Mouse (Mus musculus) gastrocnemius, postnatal 14 days (tissue): ENCODE results near the gene Inka1. TPM values are rescaled to one million over a fixed set of nuclear protein-coding genes. Genes with fewer than 3 reads are reported as not detected.

Experiments
- DNase-seq: peaks from one replicate; pipeline ENCODE4 v3.0.0; 2021; ENCODE audit warnings: mixed read lengths
- intact Hi-C: fragments of 180-260 bp; cut with DNase I; formaldehyde crosslinking; loops from one replicate; pipeline ENCODE4 v1.15.1; 2025; ENCODE audit warnings: low total_unique reads
- total RNA-seq, 2 experiments: library from RNA; stranded (reverse); gene quantifications; 2 replicates each; pipeline ENCODE4 v1.2.3; 2021

The Inka1 gene
- total RNA-seq, 2 experiments from 2014 or later, result 6.0 to 7.6 TPM

DNA sequence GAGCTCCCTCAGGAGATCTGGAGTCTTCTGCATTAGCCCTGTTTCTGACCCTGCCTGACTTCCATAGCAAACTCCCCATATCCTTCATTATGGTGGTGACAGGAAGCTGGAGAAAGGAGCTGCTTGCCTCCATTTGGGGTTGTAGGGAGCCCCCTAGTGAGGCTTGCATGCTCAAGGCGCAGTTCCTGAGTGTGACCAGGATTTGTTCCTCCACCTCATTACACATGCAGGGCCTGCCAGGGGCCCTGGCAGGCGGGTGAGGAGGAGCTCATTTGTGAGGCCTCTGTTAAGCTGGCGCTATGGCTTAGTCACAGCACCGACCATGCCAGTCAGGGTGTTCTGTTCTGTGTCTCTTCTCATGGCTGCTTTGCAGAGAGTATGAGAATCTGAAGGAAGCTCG lies 23.8 kb downstream of the Inka1 start:
- no peak for DNase-seq
- intact Hi-C loops, result no loop called here

DNA sequence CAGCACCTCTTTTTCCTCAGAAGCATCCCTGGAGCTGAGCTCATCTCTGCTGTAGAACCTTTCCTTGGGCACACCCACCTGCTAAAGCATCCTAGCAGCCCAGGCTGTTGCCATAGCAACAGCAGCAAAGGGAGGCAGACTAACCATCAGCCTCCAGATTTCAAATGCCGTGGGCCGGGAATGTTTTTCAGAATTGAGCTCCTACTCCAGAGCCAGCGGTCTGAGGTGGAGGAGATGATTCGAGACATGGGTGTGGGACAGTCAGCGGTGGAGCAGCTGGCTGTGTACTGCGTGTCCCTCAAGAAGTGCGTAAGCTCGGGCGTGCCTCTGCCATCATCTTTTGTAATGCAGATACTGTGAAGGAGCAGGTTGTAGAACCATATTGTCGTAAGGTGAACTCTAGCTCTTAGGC lies 24.3 kb downstream of the Inka1 start:
- intact Hi-C loops, result no loop called here
- DNase-seq, result no peak

DNA sequence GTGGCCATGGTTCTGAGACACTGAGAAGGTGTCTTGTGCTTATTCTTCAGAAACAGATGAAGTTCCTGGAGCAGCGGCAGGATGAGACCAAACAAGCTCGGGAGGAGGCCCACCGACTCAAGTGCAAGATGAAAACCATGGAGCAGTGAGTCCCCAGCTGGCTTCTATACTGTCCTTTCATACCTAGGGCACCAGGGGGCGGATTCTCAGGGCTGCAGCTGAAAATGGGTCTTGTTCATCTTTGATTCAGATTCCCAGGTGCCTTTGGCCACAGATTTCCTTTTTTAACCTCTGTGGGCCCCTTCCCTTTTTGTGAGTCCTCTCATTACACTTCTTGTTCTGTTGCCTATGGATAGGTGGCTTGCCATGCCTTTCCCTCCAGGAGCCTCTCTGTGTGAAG lies 24.8 kb downstream of the Inka1 start:
- intact Hi-C loops, result no loop called here
- DNase-seq, result no peak

DNA sequence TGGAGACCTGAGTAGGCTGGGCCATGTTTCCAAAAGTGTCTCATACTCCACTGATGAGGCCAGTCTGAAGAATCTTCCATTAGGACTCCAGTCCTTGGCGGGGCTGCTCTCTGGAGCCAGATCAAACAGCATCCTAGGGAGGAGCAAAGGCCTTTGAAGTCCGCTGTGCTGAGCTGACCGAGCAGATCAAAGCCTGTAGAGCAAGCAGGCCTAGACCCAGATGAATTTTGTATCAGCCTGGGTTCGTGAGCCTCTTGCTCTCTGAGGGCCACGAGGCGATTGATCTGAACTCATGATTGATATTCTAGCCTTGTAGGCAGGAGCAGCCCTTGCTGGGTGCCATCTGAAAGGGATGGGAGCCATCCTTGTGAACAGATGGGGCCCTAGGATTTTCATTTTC lies 25.8 kb downstream of the Inka1 start:
- no peak for DNase-seq
- intact Hi-C loops, result no loop called here

DNA sequence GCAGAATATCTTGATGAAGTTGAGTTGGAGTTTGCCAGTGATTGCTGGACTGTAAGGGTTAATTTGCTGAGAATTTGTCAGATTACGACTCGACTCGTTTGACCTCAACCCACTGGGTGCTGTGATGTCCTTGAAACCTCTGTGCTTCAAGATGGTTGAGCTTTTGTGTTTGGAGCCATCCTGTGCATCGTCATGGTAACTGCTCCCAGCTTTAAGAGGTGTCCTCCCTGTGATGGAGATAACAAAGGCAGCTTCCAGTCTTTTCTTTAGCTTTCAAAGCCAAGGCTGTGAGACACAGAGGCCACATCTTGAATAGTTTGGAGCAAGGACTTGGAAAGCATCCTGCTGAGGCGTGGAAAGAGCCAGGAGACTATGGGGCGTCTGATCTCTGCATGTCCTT lies 28.5 kb downstream of the Inka1 start:
- no peak for DNase-seq
- intact Hi-C loops, result no loop called here

DNA sequence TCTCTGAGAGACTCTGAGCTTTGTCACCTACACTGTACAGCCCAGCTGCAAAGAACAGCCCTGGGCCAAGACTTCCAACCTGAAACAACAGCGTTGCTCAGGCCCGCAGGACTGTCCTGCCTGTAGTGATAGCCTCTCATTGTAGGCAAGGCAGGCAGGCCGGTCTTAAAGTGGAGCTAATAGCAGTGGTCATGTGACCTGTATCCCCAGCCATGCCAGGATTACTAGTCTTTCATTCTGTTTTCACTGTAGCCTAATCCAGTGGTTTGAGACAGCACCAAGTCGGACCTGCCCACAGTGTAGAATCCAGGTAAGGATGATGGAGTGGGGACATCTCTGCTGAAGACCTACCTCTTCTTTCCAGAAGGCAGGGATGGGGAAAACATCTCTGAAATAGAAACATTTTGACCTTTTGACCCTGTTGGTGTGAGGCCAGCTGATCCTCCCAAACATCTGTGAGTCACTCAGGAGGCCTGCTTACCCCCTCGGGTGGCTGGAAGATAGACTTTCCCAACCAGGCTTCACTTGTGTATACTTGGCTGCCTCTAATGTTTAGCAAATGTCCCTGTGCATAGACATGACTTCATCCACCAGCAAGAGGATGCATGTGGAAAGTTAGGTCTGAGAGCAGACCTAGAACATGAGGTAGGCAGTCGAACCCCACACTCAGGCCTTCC lies 29.9 kb downstream of the Inka1 start:
- no peak for DNase-seq
- intact Hi-C loops, result no loop called here

DNA sequence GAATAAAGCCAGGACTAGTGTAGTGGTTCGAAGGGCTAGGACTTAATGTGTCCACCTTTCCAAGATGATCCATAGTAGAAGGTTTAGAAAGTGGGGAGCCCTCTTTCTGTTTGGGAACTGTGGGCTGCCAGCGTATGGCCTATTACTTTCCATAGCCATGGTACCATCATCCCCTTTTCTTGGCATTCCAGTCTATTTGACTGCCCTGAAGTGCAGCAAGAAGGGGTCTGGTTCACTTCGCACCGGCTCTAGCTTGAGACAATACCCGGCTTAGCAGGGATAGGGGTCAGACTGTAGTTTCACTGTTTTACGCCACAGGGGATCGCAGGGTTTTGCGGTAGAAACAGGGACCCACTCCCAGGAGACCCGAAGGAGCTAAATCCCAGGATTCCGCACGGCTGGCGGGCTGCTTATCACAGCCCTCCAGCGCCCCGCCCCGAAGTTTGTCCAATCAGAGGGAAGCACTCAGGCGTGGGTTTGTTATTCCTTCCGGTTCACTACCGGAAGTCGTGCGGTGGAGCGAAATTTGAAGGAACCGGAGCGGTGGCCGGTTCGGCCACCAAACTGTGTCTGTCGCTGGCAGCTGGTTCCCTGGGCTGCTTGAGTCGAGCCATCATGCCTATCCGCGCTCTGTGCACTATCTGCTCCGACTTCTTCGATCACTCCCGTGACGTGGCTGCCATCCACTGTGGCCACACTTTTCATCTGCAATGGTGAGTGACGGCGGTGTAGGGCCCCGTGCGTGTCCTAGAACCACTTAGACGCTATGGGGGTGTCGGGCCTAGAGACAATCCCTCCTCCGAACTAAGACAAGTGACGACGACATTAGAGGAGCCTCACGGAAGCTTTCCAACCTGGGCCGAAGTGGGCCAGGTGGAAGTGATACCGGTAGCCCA lies 35.0 kb downstream of the Inka1 start:
- intact Hi-C loops, result loop anchor here (5.0 kb wide), 2 partner anchors 33 to 48 kb away; no protein-coding TSS in a partner anchor
- DNase-seq, result peak; percentile 93

DNA sequence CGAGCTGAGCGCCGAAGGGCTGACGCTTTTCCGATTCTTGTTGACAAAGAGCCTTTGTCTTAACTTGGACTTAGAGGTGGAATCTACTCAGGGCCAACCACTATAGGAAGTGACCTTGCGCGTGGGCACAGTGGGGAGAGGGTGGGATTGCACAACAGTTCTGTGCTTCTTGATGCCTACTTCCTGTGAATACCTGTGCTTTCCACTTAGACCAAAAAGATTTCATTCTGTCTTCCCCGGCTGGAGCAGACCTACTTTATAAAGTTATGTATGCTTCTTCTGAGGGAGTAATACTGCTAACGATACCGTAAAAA lies 35.8 kb downstream of the Inka1 start, which contains the start of gene Traip:
TSS of gene Traip (plus strand) at position 215 of the 314 bp plus-strand sequence.
- intact Hi-C loops, result loop anchor here (5.0 kb wide), 2 partner anchors 33 to 48 kb away; no protein-coding TSS in a partner anchor

DNA sequence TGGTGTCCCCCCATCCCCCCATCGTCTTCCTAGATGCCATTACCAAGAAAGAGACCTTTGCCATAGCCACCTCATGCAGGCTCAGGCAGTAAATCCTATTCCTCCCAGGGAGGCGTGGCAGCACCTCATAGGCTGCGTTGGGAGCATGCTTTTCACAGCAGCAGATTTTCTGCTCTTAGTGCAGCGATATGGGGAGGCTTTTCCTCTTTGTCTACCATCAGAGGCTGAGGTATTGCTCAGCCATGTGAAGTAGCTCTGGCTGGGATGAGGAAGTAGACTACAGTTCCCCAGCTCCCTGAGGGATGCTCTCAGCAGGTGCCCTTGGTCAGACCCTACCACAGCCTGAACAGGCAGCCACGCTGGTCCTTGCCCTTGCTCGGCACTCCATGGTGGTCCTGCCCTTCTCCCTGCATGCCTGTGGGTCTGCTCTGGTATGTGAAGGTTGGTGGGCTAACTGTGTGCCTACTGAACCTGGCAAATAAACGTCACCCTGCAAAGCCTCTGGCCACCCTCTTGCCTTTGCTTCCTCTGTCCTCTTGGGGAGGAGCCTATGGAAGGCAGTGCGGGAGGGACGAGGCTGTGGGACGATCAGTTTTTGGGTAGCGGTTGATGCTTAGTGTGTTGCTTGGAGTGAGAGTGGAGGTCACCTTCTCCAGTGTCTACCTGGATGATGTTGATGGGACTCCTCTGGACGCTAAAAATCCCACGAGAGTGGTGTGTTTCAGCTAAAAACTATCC lies 36.3 kb downstream of the Inka1 start:
- no peak for DNase-seq
- intact Hi-C loops, result no loop called here

More for the DNA sequence above, 35.8 kb downstream of the Inka1 start, which contains the start of gene Traip:
- no peak for DNase-seq

DNA sequence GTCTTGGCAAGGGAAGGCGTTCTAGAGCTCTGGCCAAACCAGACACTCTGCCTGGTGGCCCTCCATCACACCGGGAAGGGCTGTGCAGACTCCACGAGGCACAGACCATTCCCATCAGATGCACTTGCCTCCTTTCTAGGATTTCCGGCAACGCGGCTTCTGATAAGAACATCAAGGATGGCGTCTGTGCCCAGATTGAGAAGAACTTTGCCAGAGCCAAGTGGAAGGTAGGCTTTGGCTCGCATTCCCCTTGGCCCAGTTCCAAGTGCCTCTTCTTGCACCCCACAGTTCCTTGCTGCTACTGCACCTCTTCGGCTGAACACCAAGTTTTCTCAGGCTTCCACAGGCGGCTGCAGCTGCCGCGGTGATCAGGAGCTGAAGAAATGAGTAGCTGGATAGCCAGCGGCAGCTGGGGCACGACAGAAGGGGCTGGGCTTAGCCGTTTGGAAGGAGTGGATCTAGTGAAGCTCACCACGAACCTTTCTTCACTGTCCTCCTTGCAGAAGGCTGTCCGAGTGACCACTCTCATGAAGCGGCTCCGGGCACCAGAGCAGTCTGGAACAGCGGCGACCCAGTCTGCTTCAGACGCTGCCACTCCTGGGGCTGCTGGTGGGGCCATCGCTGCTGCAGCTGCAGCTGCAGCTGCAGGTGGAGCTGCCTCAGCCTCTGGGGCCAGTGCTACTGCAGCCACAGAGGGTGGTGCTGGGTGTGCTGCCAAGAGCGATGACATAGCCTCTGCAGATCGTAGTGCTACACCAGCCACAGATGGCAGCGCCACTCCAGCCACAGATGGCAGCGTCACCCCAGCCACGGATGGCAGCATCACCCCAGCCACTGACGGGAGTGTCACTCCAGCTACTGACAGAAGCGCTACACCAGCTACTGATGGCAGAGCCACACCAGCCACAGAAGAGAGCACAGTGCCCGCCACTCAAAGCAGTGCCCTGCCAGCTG lies 38.2 kb downstream of the Inka1 start:
- peak; percentile 56 for DNase-seq
- intact Hi-C loops, result no loop called here

DNA sequence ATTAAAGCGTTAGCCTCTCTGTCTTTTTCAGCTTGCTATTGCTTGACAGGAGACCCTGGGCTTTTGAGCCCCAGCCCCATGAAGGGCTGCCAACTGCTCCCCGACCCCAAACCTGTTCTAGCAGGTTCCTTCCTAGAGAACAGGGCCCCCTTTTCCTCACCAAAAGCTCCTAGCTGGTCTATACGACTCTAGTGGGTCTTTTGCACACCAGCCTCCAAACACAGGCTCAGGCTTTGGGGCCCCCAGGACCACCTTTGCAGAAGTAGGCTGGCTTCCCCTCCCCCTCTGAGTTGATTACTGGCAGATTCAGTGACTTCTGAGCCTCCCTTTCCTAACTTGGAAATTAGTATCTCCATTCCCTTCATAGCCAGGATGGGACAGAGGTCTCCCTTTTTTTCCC lies 48.8 kb downstream of the Inka1 start:
- DNase-seq, result no peak
- intact Hi-C loops, result no loop called here

DNA sequence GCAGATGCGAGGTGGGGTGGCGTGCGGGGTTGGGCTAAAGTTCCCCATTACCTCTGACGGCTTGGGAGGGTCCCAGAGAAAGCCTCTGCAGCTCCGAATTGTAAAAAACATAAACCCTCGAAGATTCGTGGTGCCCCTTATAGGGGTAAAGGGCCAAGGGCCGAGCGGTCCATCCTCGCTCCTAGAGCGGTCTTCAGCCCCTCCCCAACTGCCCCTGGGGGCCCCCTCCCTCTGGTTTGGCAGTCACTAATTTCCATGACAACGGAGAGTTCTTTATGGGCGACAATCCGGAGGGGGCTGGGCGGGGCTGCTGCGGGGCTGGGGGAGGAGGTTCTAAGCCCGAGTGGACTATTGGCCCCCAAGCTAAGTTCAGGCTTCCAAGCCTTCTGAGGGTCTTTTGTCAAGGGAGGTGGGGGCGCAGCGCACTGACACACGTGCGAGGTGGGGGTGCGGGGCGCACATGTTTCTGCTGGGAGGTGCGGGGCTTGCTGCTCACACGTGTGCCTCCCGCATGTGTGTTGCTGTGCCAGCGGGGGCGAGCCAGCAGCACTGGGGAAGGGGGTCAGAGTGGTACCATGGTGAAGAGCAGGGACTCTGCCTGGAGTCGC lies 49.4 kb downstream of the Inka1 start:
- intact Hi-C loops, result no loop called here
- DNase-seq, result no peak

DNA sequence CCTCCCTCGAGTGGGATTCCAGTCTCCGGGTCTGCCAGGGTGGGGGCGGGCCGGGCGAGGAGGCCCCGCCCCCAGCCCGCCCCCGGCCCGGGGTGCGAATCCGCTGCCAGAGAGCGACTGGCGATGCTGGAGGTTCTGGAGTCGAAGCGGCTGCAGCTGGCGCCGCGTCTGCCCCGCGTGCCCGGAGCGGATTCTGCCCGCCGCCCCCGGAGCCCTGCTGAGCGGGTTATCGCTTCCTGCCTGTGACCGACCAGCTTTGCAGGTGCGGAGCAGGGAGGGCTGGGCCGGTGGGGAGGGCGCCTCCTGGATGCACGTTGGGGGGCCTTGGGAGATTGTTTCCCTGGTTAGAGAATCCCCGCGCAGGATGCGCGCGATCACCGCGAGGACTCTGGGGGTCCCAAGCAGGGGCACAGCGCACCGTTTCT lies 49.9 kb downstream of the Inka1 start:
- no peak for DNase-seq
- intact Hi-C loops, result no loop called here

DNA sequence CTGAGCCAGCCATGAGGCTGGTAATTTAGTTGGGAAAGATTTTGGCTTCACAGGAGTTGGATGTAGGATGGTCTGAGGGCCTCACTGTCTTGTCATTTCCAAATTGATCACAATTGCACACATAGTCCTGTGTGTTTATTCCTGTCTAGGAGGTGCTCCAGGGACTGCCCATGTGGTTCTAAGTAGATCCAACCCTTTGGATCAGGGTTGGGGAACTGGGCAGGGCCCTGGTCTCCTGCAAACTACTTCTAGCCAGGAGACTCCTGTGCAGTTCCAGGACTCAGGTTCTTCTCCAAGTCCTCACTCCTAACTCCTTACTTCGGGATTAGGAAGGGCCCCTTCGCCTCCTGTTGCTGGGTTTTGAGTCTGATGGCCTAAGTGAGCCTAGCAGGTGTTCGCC lies 50.3 kb downstream of the Inka1 start, which contains the start of gene Camkv:
TSS of gene Camkv (plus strand) at position 301 of the 400 bp plus-strand sequence.
- no peak for DNase-seq
- intact Hi-C loops, result no loop called here

Other genes starting within 250 kb of the Inka1 start
- gene Rbm5, start 214.9 kb downstream of the Inka1 start, total RNA-seq, result 10 to 100 TPM; 30.9 to 40.5 TPM
- 10 to 100 TPM; 18.0 to 19.7 TPM for gene Rbm6, start 112.6 kb downstream of the Inka1 start, total RNA-seq
- gene Mon1a, start 97.7 kb downstream of the Inka1 start, total RNA-seq, result 1 to 10 TPM; 5.9 to 6.7 TPM
- gene Mst1r, start 79.0 kb downstream of the Inka1 start, total RNA-seq, result 1 to 10 TPM; 1.2 to 1.8 TPM
- not detected for gene Actl11, start 57.4 kb downstream of the Inka1 start, total RNA-seq
- under 1 TPM; 0.16 to 0.24 TPM for gene Camkv, start 50.2 kb downstream of the Inka1 start, total RNA-seq
- gene Traip, start 35.7 kb downstream of the Inka1 start, total RNA-seq, result 1 to 10 TPM in 1 of 2 experiments, under 1 TPM in 1; 0.97 to 1.1 TPM
- 1 to 10 TPM; 2.6 to 4.0 TPM for gene Uba7, start 10.4 kb downstream of the Inka1 start, total RNA-seq
- under 1 TPM in 1 of 2 experiments, not detected in 1; 0.33 TPM for gene Gm20661, start 2.8 kb downstream of the Inka1 start, total RNA-seq
- gene Cdhr4, start 6.6 kb upstream of the Inka1 start, total RNA-seq, result 1 to 10 TPM in 1 of 2 experiments, under 1 TPM in 1; 0.68 to 1.1 TPM
- not detected for gene Gm20662, start 10.5 kb upstream of the Inka1 start, total RNA-seq
- 10 to 100 TPM; 26.3 to 28.8 TPM for gene Ip6k1, start 16.6 kb upstream of the Inka1 start, total RNA-seq
- 1 to 10 TPM; 4.7 to 8.3 TPM for gene Gmppb, start 63.4 kb upstream of the Inka1 start, total RNA-seq
- 1 to 10 TPM; 1.0 to 2.4 TPM for gene Amigo3, start 67.3 kb upstream of the Inka1 start, total RNA-seq
- gene Mst1, start 94.6 kb upstream of the Inka1 start, total RNA-seq, result not detected
- gene Rnf123, start 97.5 kb upstream of the Inka1 start, total RNA-seq, result 100 to 1,000 TPM; 154 to 161 TPM
- gene Apeh, start 108.7 kb upstream of the Inka1 start, total RNA-seq, result 10 to 100 TPM; 37.9 to 38.3 TPM
- under 1 TPM; 0.11 to 0.29 TPM for gene Bsn, start 204.5 kb upstream of the Inka1 start, total RNA-seq